Mouse (Mus musculus) cerebellum, adult 2 months (tissue): ENCODE results near the gene Cfap46.

Experiments used
- CTCF ChIP-seq: fragments of 200-500 bp; IDR thresholded peaks from 2 replicates; pipeline ENCODE4 v1.5.1; 2011; ENCODE audit warnings: low read depth, mild to moderate bottlenecking, control low read depth, low read length, moderate library complexity, borderline replicate concordance; ENCODE audit not compliant: insufficient read depth
- POLR2A ChIP-seq: fragments of 200-500 bp; IDR thresholded peaks from 2 replicates; pipeline ENCODE4 v1.6.1; 2011; ENCODE audit warnings: low read length, control low read depth, borderline replicate concordance; ENCODE audit not compliant: insufficient read depth

DNA sequence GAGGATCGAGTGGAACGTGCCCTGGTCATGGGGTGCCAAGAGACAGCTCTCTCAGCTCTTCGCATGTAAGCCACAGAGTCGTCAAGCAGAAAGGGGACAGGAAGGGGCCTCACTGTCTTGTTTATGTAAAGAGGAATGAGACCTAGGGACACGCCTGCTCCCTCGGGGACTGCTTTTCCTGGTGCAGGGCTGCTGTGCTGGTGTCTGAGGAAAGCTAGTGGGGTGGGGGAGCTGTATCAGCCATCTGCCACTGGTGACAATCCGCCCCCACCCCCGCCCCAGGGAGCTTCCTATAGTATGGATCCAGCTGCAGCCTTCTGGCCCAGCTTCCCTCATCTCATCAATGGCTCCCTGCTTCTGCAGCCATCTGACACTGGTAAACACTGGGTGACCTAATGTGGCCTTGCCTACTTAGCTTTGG, 47.7 kb upstream of the Cfap46 start:
- no peak for TF ChIP-seq CTCF
- TF ChIP-seq POLR2A, result no peak
